Mouse (Mus musculus) bone marrow, adult 2 months (tissue): ENCODE data around the gene Gid4.

Source experiments
- CTCF ChIP-seq: fragments of 200-500 bp; IDR thresholded peaks from 2 replicates; pipeline ENCODE4 v1.5.1; 2011; ENCODE audit warnings: low read length, control low read depth; ENCODE audit not compliant: control insufficient read depth, insufficient read depth
- POLR2A ChIP-seq: fragments of 200-500 bp; IDR thresholded peaks from 2 replicates; pipeline ENCODE4 v1.6.1; 2011; ENCODE audit warnings: low read depth, mild to moderate bottlenecking, control low read depth, low read length, borderline replicate concordance; ENCODE audit not compliant: control insufficient read depth

- TF ChIP-seq POLR2A (no peak), CTCF (no peak)
These were observed 41.0 kb downstream of the Gid4 start for GRCm38 (mm10) chr11:60457973-60458372.
